Mouse (Mus musculus) kidney, adult 2 months (tissue): ENCODE data around the gene Xpo6. TPM values are rescaled to one million over a fixed set of nuclear protein-coding genes. Genes with fewer than 3 reads are reported as not detected.

Experiments
- DNase-seq: peaks from one replicate; pipeline ENCODE4 v3.0.0; 2021
- H3K27ac ChIP-seq: fragments of 200-500 bp; 2 replicates; pipeline ENCODE4 v1.5.1; 2012; ENCODE audit warnings: low read depth, low read length, control low read depth, inconsistent platforms; ENCODE audit not compliant: insufficient read depth
- H3K27me3 ChIP-seq: fragments of 200-500 bp; replicated peaks from 2 replicates; pipeline ENCODE4 v1.6.1; 2012; ENCODE audit warnings: mild to moderate bottlenecking, moderate library complexity, low read length, inconsistent platforms; ENCODE audit not compliant: control insufficient read depth, insufficient read depth
- H3K36me3 ChIP-seq: fragments of 200-500 bp; 2 replicates; pipeline ENCODE4 v1.6.1; 2012; ENCODE audit warnings: mild to moderate bottlenecking, moderate library complexity, low read length, inconsistent platforms; ENCODE audit not compliant: control insufficient read depth, insufficient read depth
- H3K4me1 ChIP-seq: fragments of 200-500 bp; 2 replicates; pipeline ENCODE4 v1.6.1; 2011; ENCODE audit warnings: low read length; ENCODE audit not compliant: control insufficient read depth, insufficient read depth
- H3K4me3 ChIP-seq: fragments of 200-500 bp; 2 replicates; pipeline ENCODE4 v1.5.1; 2011; ENCODE audit warnings: mild to moderate bottlenecking, low read depth, low read length, control low read depth; ENCODE audit not compliant: insufficient read depth
- CTCF ChIP-seq: fragments of 200-500 bp; conservative IDR thresholded peaks from 2 replicates; pipeline ENCODE4 v1.5.1; 2011; ENCODE audit warnings: low read depth, mild to moderate bottlenecking, control low read depth, low read length, moderate library complexity, mixed read lengths; ENCODE audit not compliant: insufficient read depth, insufficient read length
- POLR2A ChIP-seq: fragments of 200-500 bp; IDR thresholded peaks from one replicate; pipeline ENCODE4 v1.6.1; 2011; ENCODE audit warnings: low read depth, low read length, control low read depth
- WGBS: fragments of 180-500 bp; shearing (Covaris S2); methylation state at CpG from one replicate; pipeline ENCODE4 v1.1.7; 2018; 5-methylcytosine and 5-hydroxymethylcytosine counted together
- polyA plus RNA-seq: library from polyadenylated mRNA; depleted of rRNA; stranded (reverse); fragments of >200 nt; gene quantifications from 2 replicates; pipeline ENCODE4 v1.2.3, GENCODE M21; 2012

Xpo6 gene
- polyA plus RNA-seq, 1 experiment = 122 TPM

DNA sequence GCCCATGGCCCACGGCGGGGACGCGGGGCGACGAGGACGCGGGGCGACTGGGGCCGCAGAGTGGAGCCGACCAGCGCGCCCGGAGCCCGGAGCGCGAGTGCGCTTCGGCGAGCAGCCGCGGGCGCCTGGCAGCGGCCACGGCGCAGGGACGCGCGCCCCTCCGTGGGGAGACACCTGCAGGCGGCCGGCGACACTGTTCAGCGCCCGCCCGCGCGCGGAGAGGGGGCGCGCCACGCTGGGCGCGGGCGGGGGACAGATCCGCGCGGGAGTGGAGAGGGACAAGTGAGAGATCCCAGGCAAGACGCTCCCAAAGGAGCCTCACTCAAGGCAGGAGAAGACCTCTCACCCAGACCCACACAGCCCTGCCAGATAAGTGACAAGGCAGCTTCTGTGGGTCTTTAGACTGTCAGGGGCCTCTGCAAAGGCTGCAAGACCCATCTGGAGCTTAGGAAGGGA is 118.0 kb downstream of the Xpo6 start, which contains the start of gene Gsg1l:
Gene Gsg1l (minus strand): TSS at position 126 of the 456 bp plus-strand sequence.
- Histone ChIP-seq H3K27ac (no peak within 1 kb of the TSS), H3K36me3 (no peaks in the 10 kb centered on the region), H3K4me1 (0 out of 2 replicates have a peak, but pooled peaks cover 5% of the 10 kb centered on the region), H3K4me3 (peak within 1 kb of the TSS; percentile 15; the same call in 1 of the 2 replicates), H3K27me3 (no peaks in the 10 kb centered on the region)
- WGBS = 2% methylated on average over 49 of the region's 49 CpGs
- TF ChIP-seq POLR2A (no peak), CTCF (no peak)
- DNase-seq = no peak

DNA sequence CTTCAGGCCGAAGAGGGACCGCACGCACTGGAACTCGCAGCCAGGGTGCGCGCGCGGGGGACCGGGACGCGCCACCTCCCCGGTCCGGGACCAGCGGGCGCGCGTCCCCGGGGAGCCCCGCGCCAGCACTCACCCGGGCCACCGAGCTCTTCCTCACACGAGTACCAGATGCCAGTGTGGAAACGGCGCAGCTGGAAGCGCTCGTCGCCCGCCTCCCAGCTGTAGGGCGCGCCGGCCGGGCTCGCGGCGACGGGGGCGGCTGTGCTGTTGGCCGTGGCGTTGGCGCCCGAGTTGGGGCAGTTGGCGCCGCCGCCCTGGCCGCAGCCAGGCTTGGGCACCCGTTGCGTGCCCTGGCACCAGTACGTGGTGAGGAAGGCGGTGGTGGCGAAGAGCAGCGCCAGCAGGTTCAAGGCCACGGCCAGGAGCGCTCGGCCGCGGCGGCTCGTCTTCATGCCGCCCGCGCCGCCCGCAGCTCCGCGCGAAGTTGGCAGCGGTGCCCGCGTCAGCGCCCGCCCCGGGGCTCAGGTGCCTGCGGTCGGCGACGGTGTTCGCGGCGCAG is 118.5 kb downstream of the Xpo6 start:
- WGBS = 1% methylated on average over 80 of the region's 80 CpGs
- DNase-seq = no peak
- Histone ChIP-seq H3K27me3 (no peaks in the 10 kb centered on the region), H3K4me3 (peak overlapping the region; percentile 15; the same call in 1 of the 2 replicates), H3K36me3 (no peaks in the 10 kb centered on the region), H3K27ac (no peak overlapping the region), H3K4me1 (0 out of 2 replicates have a peak, but pooled peaks cover 5% of the 10 kb centered on the region)
- TF ChIP-seq POLR2A (no peak), CTCF (no peak)

DNA sequence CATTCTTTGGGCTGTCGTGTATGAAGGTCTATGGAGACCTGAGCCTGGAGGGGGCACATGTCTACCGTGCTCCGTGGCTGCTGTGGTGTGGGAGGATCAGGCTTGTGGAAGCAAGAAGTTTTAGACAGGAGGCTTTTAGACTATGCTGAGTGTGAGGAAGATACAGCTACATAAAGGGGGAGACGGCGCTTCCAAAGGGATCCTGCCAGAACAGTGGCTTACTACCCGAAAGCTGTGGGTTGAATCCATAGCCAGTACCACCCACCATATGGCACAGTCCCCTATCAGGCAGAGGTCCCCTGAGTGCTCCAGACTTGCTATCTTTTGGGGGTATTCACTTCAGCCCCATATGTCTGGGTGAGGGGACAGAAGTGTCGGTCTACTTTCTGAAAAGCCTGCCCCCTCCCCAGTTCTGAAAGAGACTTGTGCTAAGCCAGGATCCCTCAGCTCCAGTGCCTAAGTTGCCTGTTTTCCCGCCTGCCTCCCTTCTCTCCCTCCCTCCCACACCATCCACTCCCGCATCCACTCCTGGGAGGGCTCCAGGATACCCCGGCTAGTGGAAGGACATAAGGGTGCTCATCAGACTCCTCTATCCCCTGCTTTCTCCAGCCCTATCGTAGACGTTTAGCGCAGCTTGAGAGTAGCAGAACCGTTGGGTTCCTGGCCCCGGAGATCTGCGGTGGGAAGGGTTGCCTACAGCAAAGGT is 119.2 kb downstream of the Xpo6 start:
- no peak for DNase-seq
- no peak for TF ChIP-seq CTCF
- no peak overlapping the region for H3K27ac ChIP-seq
- 32% methylated on average over 16 of the region's 16 CpGs for WGBS
- H3K27me3 ChIP-seq = no peaks in the 10 kb centered on the region
- H3K4me3 ChIP-seq = no peak overlapping the region
- H3K4me1 ChIP-seq = 0 out of 2 replicates have a peak, but pooled peaks cover 5% of the 10 kb centered on the region
- H3K36me3 ChIP-seq = no peaks in the 10 kb centered on the region

DNA sequence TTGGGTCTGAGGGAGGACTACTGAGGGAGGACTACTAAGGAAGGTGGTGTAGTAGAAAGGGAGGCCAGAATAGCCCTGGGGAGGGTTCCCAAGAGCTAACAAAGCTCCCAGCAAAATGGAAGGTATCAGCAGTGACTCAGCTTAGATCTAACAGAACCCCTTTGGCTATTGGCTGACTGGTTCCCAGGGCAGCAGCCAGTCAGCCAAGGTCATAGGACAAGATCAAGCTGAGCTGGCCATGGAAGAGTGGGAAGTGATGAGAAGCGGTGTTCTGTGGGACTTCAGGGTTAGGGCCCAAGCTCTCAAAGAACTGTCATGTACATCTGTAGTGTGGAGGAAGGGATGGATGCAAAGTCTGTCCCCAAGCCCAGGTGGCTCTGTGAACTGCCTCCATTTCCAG is 123.4 kb downstream of the Xpo6 start:
- TF ChIP-seq POLR2A (no peak), CTCF (no peak)
- Histone ChIP-seq H3K27me3 (no peaks in the 10 kb centered on the region), H3K36me3 (no peaks in the 10 kb centered on the region), H3K4me1 (no peaks in the 10 kb centered on the region), H3K4me3 (no peak overlapping the region), H3K27ac (no peak overlapping the region)
- no peak for DNase-seq
- WGBS = 100% methylated on average over 1 of the region's 1 CpGs

DNA sequence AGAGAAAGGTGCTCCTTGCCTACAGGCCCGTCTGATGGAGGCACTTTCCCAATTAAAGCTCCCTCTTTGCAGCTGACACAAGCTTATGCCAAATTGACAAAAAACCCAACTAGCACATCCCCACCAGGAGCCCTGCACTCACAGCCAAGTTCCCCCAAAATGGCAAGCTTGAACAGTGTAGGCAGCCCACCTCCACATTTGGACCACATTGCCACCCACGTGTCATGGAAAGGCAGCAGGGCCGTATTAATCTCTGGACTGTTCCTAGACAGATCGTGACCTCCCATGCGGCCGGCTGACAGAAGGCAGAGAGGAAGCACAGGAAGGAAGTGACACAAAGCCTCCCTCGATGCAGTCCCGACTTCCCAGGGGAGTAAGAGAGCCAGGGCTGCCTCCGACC is 125.2 kb downstream of the Xpo6 start:
- WGBS = 49% methylated on average over 9 of the region's 9 CpGs

DNA sequence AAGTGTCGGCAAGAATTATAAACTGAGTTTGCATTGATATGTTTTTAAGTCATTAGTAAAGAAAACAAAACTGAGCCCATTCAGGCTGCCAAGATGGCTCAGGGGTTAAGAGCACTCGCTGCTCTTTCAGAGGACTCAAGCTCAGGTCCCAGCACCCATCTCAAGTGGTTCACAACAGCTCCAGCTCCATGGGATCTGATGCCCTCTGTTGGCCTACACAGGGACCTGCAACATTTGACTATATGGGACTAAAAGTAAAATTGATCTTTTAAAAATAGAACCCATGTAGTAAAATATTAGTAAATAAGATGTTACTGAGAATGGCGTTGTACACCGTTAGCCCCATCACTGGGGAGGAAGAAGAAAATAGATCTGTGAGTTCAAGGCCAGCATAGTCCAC is 130.0 kb downstream of the Xpo6 start:
- no peak for DNase-seq
- TF ChIP-seq POLR2A = no peak
- TF ChIP-seq CTCF = 0 out of 2 replicates have a peak, but pooled peaks have one; percentile 1
- H3K4me1 ChIP-seq = no peaks in the 10 kb centered on the region
- H3K4me3 ChIP-seq = no peak overlapping the region
- no peaks in the 10 kb centered on the region for H3K36me3 ChIP-seq
- 92% methylated on average over 4 of the region's 4 CpGs for WGBS
- no peak overlapping the region for H3K27ac ChIP-seq
- no peaks in the 10 kb centered on the region for H3K27me3 ChIP-seq

More for the DNA sequence above, 125.2 kb downstream of the Xpo6 start:
- no peaks in the 10 kb centered on the region for H3K36me3 ChIP-seq
- no peaks in the 10 kb centered on the region for H3K4me1 ChIP-seq
- H3K27me3 ChIP-seq = no peaks in the 10 kb centered on the region
- no peak overlapping the region for H3K27ac ChIP-seq
- no peak for DNase-seq
- no peak overlapping the region for H3K4me3 ChIP-seq
- no peak for TF ChIP-seq CTCF
- TF ChIP-seq POLR2A = no peak

DNA sequence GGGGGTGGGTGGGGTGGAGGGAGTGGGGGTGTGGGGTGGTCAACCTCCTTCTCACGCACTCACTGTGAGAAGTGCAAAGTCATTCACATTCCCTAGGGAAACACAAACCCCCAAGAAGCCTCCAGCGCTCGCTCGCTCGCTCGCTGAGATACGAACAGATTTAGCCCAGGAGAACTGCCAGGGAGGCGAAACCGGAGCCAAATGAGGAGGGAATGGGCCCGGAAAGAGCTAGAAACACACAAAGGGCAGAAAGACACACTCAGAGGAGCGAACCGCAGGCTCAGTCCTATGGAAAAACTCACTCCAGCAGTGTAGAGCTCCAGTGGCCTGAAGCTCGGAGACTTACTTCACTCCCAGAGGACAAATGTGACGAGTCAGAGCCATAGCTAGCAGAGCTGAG is 133.5 kb downstream of the Xpo6 start:
- Histone ChIP-seq H3K4me3 (no peak overlapping the region), H3K27me3 (no peaks in the 10 kb centered on the region), H3K27ac (no peak overlapping the region), H3K36me3 (no peaks in the 10 kb centered on the region), H3K4me1 (no peaks in the 10 kb centered on the region)
- peak; percentile 13 for DNase-seq
- TF ChIP-seq POLR2A (no peak), CTCF (no peak)
- 46% methylated on average over 14 of the region's 14 CpGs for WGBS
